Mouse (Mus musculus) R1 (cell line): ENCODE results near the gene Sh3rf1.

Experiments
- DNase-seq: peaks from one replicate; pipeline ENCODE4 v3.0.0-alpha.2; 2018; ENCODE audit warnings: low read depth, low spot score

Sh3rf1 gene

DNA sequence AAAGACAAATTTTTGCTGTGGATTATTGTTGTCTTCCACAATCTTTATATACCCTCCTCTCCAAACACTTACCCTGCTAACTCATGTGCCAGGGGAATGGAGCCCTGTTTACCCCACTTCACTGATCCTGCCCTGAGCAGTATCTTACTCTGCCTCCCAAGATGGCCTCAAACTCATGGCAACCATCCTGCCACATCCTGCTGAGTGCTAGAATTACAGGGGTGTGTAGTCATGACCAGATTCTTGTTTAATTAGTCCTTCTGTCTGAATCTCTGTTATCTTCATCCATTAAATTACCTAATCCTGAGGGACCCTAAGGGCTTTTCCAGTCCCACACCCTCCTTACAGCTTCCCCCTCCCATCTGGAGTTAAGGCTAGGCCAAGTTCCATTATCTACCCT lies 201.5 kb downstream of the Sh3rf1 start:
- no peak for DNase-seq

DNA sequence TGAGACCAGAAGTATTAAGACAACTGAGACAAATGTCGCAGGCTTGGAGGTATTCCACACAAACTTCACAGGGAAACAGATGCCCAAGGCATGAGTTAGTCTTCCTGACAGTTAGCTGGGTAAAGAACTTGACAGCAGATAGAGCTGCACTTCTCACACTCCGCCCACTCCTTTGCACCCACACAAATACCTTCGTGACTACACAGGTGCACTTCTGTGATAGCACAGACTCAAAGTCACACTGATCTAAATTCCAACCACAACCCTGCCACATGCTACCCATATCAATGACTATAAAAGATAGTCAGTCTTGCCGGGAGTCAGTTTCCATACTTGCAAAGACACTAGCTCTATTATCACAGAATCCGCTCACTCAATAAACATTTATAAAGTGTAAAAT lies 202.4 kb downstream of the Sh3rf1 start:
- DNase-seq, result no peak

DNA sequence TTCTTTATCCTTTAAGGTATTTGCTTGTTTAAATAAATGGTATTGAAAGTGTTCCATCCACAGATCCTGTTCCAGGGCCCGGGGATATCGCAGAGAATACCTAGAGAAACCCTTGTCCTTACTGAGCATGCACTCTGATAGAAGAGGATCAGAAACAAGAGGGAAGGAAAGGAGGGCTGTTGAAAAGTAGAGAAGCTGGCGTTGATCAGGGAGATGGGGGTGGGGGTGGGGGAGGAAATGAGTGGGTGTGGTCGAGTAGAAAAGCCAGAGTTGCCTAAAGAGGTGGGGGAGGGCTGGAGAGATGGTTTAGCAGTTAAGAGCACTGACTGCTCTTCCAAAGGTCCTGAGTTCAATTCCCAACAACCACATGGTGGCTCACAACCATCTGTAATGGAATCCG lies 203.0 kb downstream of the Sh3rf1 start:
- peak; percentile 50 for DNase-seq

DNA sequence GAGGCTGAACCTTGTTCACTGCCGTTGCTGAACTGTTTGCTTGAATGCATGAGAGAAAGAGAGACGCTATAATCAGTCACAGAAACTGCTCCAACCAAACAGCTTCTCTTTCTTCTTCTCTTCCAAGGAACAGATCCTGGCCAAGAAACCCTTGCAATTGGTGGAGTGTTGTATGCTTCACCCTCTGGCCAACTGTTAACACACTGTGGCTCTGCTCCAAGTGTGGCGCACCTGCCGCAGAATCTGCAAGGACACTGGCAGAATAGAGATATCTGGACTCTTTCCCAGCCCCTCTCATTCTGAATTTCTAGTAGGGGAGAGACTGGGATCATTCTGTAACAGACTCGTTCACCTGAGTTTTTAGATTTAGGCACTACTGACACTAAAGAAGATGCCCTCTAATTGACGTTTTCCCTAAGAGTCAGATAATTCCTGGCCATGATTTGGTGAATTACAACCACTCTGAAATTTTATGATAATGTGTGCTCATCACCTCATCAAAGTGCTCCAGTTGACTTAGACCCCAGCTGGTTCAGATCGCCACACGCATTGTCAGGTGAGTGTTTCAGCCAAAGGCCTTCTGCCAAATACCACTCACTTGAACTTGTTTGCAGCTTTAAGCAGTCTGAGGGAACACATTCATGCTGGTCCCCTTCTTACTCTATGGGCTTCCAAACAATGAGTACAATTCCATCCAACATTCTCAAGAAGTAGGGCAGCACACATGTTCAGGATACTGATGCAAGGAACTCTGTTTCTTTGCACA lies 204.4 kb downstream of the Sh3rf1 start:
- DNase-seq, result no peak

DNA sequence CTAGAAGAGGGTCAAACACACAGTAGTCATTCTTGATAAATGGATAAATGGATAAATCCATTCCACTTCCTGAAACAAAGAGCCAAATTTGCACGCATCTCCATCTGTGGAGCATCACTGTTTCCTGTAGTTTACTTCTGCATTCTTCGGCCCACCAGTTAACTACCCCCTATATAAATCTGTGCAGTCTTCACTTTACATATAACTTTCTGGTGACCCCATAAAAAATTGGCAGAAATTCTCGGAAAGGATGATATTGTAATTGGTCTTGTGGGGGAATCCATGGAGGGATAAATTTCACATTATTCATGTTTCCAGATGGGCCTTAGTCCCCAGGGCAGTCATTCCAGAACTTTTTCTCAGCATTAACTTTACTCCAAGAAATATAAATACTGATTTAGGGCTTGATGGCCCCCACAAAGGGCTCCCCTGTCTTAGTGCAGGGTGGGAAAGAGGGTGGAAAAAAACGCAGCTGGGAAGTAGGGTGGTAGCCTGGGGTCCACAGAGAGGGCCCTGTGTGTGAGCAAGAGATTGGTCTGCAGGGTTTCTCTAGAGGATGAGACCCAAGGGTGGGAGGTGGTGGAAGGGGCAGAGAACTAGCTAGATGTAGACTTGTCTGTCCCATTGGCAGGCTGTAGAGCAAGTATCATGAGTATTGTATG lies 205.3 kb downstream of the Sh3rf1 start:
- no peak for DNase-seq

DNA sequence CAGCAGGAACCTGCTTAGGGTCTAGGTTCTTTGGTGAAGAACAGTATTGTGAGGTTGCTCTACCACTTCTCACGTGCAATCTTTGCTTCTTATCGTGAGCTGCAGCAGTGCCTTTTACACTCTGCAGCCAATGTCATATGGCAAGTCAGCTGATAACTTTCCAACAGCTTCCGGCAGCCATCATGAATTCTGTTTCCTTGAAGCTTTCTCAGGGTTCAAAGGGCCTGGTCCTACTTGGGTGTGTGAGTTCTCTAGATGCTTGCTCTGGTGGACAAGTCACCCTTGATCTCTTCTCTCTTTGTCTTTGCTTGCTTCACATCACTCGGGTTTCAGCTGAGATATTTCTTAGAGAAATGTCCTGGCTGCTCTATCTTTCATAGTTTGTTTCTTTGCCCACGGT lies 211.8 kb downstream of the Sh3rf1 start:
- no peak for DNase-seq

DNA sequence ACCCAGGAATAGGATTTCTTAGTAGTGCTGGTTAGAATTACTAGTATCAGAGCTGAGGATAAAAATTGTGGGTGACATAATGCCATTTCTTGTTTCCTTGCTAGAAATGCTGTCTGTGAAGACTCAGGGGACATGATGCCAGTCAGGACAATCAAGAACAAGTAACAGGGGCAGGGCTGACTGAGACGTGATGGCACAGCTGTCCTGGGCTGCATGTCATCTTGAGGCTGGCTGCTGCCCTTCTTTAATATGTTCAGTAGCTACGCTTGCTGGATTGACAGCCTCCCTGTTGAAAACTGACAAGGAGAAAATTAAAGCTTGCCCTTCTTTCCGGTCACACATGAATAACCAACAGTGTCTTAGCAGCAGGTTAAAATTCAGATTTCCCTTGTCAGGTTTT lies 212.5 kb downstream of the Sh3rf1 start:
- no peak for DNase-seq

DNA sequence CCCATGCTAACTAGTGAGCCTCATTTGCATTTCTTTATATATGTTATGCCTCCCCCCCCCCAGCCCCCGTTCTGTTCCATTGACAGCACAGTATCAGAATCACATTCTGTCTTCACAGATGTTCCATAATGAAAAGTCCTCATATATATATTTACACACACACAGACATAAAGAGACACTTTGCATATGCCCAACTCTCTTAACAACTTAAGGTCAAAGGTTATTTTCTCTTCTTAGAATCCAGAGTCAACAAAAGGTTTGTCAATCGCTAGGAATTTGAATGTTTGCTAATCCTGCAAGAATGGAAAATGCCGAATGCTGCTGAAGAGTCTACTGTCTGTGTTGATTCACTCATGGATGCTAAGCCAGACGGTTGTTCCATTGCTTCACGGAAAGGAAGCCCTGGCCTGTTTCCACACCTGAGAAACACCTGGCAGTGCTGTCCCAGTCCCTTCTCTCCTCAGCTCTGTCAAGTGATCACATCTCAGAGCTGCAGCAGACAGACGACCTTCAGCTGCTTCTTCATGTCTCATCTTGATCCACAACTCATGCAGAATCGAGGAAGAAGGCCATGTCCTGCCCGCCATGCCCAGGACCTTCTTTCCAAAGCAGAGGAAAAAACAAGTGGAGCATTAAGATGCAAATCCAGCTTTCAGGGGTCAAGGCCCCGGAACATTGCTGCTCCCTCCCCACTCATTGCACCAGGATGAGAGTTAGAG lies 213.1 kb downstream of the Sh3rf1 start:
- peak; percentile 54 for DNase-seq

DNA sequence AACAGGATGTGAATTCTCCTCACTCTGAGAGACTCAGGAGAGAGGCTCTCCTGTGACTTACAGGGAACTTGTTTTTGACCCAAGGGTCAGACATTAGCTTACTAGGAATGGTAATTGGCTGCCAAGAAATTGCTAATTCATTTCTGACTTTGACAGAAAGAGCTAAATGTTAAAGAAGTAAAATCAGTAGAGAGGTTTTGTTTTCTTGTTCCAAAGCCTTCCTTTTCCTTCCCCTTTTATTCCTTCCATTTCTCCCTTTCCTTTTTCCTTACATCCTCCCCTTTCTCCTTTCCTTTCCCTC lies 213.6 kb downstream of the Sh3rf1 start:
- no peak for DNase-seq

DNA sequence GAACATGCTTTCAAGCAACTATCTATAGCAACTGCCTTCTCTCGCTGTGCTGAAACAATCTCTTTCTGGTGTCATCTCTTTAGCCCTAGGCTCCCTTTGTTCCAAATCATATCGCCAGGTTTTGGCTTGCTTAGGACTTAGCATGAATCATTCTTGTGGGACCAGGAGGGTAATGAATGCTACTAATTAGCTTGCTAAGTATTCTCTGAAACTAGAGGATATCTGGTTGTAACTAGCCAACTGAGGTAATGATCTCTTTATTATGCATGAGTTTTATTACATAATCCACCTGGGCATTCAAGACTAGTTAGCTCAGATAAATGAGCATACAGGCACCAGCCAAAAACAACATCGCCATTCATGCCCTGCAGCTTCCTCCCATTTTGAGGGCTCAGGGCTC lies 219.3 kb downstream of the Sh3rf1 start:
- no peak for DNase-seq

DNA sequence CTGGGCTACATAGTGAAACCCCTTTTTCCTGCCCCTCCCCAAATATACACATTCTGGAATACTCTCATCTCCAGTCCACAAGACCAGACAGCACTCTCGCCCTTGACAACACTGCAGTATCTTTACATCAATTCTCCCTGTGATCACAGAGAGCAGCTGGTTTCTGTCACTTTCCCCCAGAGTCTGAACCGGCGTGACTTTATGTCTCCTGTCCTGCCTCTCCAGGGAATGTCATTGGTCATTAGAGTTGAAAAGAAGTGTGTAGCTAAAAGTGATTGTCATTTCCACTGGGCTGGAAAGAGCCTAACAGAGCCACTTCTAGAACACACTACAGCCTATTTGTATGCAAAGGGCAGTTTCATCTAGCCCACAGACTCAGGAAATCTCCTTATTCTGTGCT lies 220.7 kb downstream of the Sh3rf1 start:
- DNase-seq, result peak; percentile 10
